15 mouse cellular contexts compared by ENCODE assay signal in the genomic region with DNA sequence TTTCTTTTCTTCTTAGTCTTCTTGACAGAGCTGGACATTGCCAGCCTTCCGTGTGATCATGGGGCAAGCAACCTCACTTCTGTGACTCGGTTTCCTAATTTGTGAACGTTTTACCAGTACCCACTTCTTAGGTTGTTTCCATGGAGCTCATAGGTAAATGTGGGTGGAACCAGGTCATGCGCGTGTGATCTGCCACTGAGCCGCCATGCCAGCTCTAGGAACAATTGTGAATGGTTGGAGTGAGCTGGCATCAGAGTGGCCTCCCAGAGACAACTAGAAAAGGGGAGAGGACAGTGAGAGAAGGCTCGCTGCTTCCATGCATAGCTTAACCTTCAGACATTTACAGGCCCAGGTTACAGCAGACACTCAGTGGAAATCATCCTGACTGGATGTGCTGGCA. TPM values are rescaled to one million over a fixed set of nuclear protein-coding genes. Genes with fewer than 3 reads are reported as not detected.
DNase-seq lines count a peak whose midpoint lies in the region; ATAC-seq and TF ChIP-seq lines count a peak whose summit lies in the region.
"Had no signal": no experiment of that assay in that cellular context is flagged by ENCODE, and none has a peak within 500 bp of the region (broad histone marks: within the 10 kb centered on the region; RNA-seq: fewer than 3 reads in every experiment).

No protein-coding gene starts in this region.

- no peak for TF ChIP-seq CTCF in gastrocnemius, adult 2 months (IDR thresholded peaks at IDR 0.05)
- no peak for TF ChIP-seq CTCF in hindbrain, postnatal 0 days (IDR thresholded peaks at IDR 0.05; ENCODE audit: low read depth)
- no peak for TF ChIP-seq CTCF in stomach, postnatal 0 days (IDR thresholded peaks at IDR 0.05; ENCODE audit: low read depth)

- H3K36me3 ChIP-seq in hindbrain, postnatal 0 days (ENCODE audit: insufficient read depth, low read length), result no peaks in the 10 kb centered on the region
- no peaks in the 10 kb centered on the region for H3K36me3 ChIP-seq in hindbrain, embryonic 12.5 days
- 0 out of 2 replicates have a peak, but pooled peaks cover 4% of the 10 kb centered on the region for H3K36me3 ChIP-seq in stomach, embryonic 15.5 days
- H3K36me3 ChIP-seq in stomach, postnatal 0 days (ENCODE audit: control insufficient read depth, insufficient read depth, low read length), result 0 out of 2 replicates have a peak, but pooled peaks cover 3% of the 10 kb centered on the region
- H3K36me3 ChIP-seq: neural tube, embryonic 12.5 days had no signal

- peak overlapping the region; percentile 60 for H3K27ac ChIP-seq in gastrocnemius, adult 2 months
- peak overlapping the region; percentile 26; the same call in 1 of the 2 replicates for H3K27ac ChIP-seq in hindbrain, postnatal 0 days
- no peak overlapping the region for H3K27ac ChIP-seq in hindbrain, embryonic 12.5 days
- H3K27ac ChIP-seq in stomach, embryonic 15.5 days, result peak overlapping the region; percentile 5; the same call in 1 of the 2 replicates
- H3K27ac ChIP-seq in stomach, postnatal 0 days (replicated peaks), result no peak overlapping the region; the same call in 1 of the 2 replicates
- H3K27ac ChIP-seq: left cerebral cortex, adult 2 months; neural tube, embryonic 12.5 days had no signal

- 54% methylated on average over 7 of the region's 7 CpGs for WGBS in hindbrain, postnatal 0 days
- 78% methylated on average over 7 of the region's 7 CpGs for WGBS in hindbrain, embryonic 12.5 days
- WGBS in stomach, embryonic 15.5 days, result 91% methylated on average over 7 of the region's 7 CpGs
- 83% methylated on average over 7 of the region's 7 CpGs for WGBS in stomach, postnatal 0 days

- intact Hi-C loops in gastrocnemius, adult 2 months (cut with DNase I), result no loop called here

- DNase-seq in gastrocnemius, adult 2 months, result no peak
- no peak for DNase-seq in gastrocnemius, adult 8-10 months (ENCODE audit: low spot score in 2 of 2)
- DNase-seq in hindbrain, postnatal 0 days (ENCODE audit: low spot score), result no peak
- no peak for DNase-seq in stomach, postnatal 0 days (ENCODE audit: low spot score)
- no peak for DNase-seq in right cerebral cortex, postnatal 4 days
- DNase-seq in embryo, embryonic 10.5 days (ENCODE audit: low spot score), result no peak
- DNase-seq: B cell, adult 2 months; cerebellum, adult 9-10 months; right cerebral cortex, adult 18-20 months had no signal

- no peak for TF ChIP-seq EP300 in stomach, postnatal 0 days (optimal IDR thresholded peaks at IDR 0.05)

- no peaks in the 10 kb centered on the region for H3K27me3 ChIP-seq in hindbrain, postnatal 0 days (ENCODE audit: insufficient read depth, low read length)
- no peaks in the 10 kb centered on the region for H3K27me3 ChIP-seq in hindbrain, embryonic 12.5 days
- H3K27me3 ChIP-seq in stomach, embryonic 15.5 days (replicated peaks), result no peaks in the 10 kb centered on the region
- H3K27me3 ChIP-seq in stomach, postnatal 0 days (ENCODE audit: control insufficient read depth, insufficient read depth, low read length), result no peaks in the 10 kb centered on the region
- H3K27me3 ChIP-seq: neural tube, embryonic 12.5 days had no signal

- no peaks in the 10 kb centered on the region for H3K9me3 ChIP-seq in hindbrain, postnatal 0 days (ENCODE audit: low read length)
- no peaks in the 10 kb centered on the region for H3K9me3 ChIP-seq in hindbrain, embryonic 12.5 days (replicated peaks)
- H3K9me3 ChIP-seq in stomach, embryonic 15.5 days, result no peaks in the 10 kb centered on the region
- no peaks in the 10 kb centered on the region for H3K9me3 ChIP-seq in stomach, postnatal 0 days (ENCODE audit: control insufficient read depth, low read length)
- H3K9me3 ChIP-seq: G1E; neural tube, embryonic 12.5 days had no signal

- no peak for ATAC-seq in hindbrain, postnatal 0 days
- ATAC-seq in hindbrain, embryonic 12.5 days (ENCODE audit: low FRiP score), result no peak
- ATAC-seq in stomach, embryonic 15.5 days (ENCODE audit: insufficient read depth, low FRiP score, low read depth), result no peak
- no peak for ATAC-seq in stomach, postnatal 0 days (ENCODE audit: low FRiP score, low TSS enrichment)
- ATAC-seq: activated CD4-positive, CD25-positive, alpha-beta regulatory T cell, adult 4 months had no signal

- no peaks in the 10 kb centered on the region for H3K4me1 ChIP-seq in hindbrain, postnatal 0 days (ENCODE audit: insufficient read depth, low read length)
- H3K4me1 ChIP-seq in hindbrain, embryonic 12.5 days, result peaks cover 4% of the 10 kb centered on the region; the same call in 1 of the 2 replicates
- H3K4me1 ChIP-seq in stomach, embryonic 15.5 days, result peaks cover 3% of the 10 kb centered on the region; the same call in 1 of the 2 replicates
- no peaks in the 10 kb centered on the region for H3K4me1 ChIP-seq in stomach, postnatal 0 days (replicated peaks; ENCODE audit: control insufficient read depth, insufficient read depth)
- H3K4me1 ChIP-seq: neural tube, embryonic 12.5 days had no signal

- 0 out of 2 replicates have a peak overlapping the region, but pooled peaks have one; percentile 3 for H3K4me3 ChIP-seq in gastrocnemius, adult 2 months
- no peak overlapping the region for H3K4me3 ChIP-seq in hindbrain, postnatal 0 days (ENCODE audit: low read length)
- H3K4me3 ChIP-seq in hindbrain, embryonic 12.5 days, result no peak overlapping the region
- H3K4me3 ChIP-seq in stomach, embryonic 15.5 days (replicated peaks), result no peak overlapping the region
- no peak overlapping the region for H3K4me3 ChIP-seq in stomach, postnatal 0 days (ENCODE audit: low read depth, low read length)
- H3K4me3 ChIP-seq: left cerebral cortex, adult 2 months; neural tube, embryonic 12.5 days had no signal

- H3K4me2 ChIP-seq in hindbrain, postnatal 0 days (ENCODE audit: low read depth, low read length), result no peak overlapping the region
- H3K4me2 ChIP-seq in hindbrain, embryonic 12.5 days (replicated peaks), result no peak overlapping the region
- no peak overlapping the region for H3K4me2 ChIP-seq in stomach, embryonic 15.5 days
- H3K4me2 ChIP-seq in stomach, postnatal 0 days (replicated peaks; ENCODE audit: low read depth), result no peak overlapping the region
- H3K4me2 ChIP-seq: neural tube, embryonic 12.5 days had no signal

- H3K9ac ChIP-seq in hindbrain, postnatal 0 days (replicated peaks; ENCODE audit: low read length), result no peak overlapping the region
- no peak overlapping the region for H3K9ac ChIP-seq in hindbrain, embryonic 12.5 days
- H3K9ac ChIP-seq in stomach, embryonic 15.5 days, result no peak overlapping the region
- H3K9ac ChIP-seq in stomach, postnatal 0 days (ENCODE audit: low read length), result no peak overlapping the region
- H3K9ac ChIP-seq: neural tube, embryonic 12.5 days had no signal

RNA-seq across cellular contexts. Expression of gene Eng, which starts 21.8 kb away (rescaled TPM):
- 10 to 100 TPM; 26.5 to 38.8 TPM for total RNA-seq in gastrocnemius, adult 2 months (2021)
- 10 to 100 TPM; 17.4 to 26.6 (median 20.5) TPM for total RNA-seq in gastrocnemius, adult 8-10 months (2022)
- 23.7 and 24.1 TPM in 2 replicates for total RNA-seq in hindbrain, postnatal 0 days (2014; rRNA removed)
- 23.7 and 23.8 TPM in 2 replicates for polyA plus RNA-seq in hindbrain, postnatal 0 days (2015; fragmentation: Nextera tagmentation; extraction: Ambion mirVana)
- 31.6 and 32.1 TPM in 2 replicates for polyA plus RNA-seq in hindbrain, embryonic 12.5 days (2016; fragmentation: Nextera tagmentation; extraction: Ambion mirVana)
- 59.6 and 65.3 TPM in 2 replicates for polyA plus RNA-seq in stomach, embryonic 15.5 days (2015; fragmentation: Nextera tagmentation; extraction: Ambion mirVana)
- polyA plus RNA-seq in stomach, postnatal 0 days (2015; fragmentation: Nextera tagmentation; extraction: Ambion mirVana), result 23.0 and 23.3 TPM in 2 replicates
- polyA plus RNA-seq: activated CD4-positive, CD25-positive, alpha-beta regulatory T cell, adult 4 months had no signal

RNA-seq across cellular contexts. Expression of gene Fpgs, which starts 35.8 kb away (rescaled TPM):
- total RNA-seq in gastrocnemius, adult 2 months (2021), result 1 to 10 TPM; 5.9 to 6.9 TPM
- 1 to 10 TPM; 4.2 to 5.8 (median 4.7) TPM for total RNA-seq in gastrocnemius, adult 8-10 months (2022)
- 23.1 and 32.6 TPM in 2 replicates for total RNA-seq in hindbrain, postnatal 0 days (2014; rRNA removed)
- 22.8 and 23.4 TPM in 2 replicates for polyA plus RNA-seq in hindbrain, postnatal 0 days (2015; fragmentation: Nextera tagmentation; extraction: Ambion mirVana)
- polyA plus RNA-seq in hindbrain, embryonic 12.5 days (2016; fragmentation: Nextera tagmentation; extraction: Ambion mirVana), result 19.5 and 20.1 TPM in 2 replicates
- 33.8 and 34.1 TPM in 2 replicates for polyA plus RNA-seq in stomach, embryonic 15.5 days (2015; fragmentation: Nextera tagmentation; extraction: Ambion mirVana)
- 15.1 and 17.3 TPM in 2 replicates for polyA plus RNA-seq in stomach, postnatal 0 days (2015; fragmentation: Nextera tagmentation; extraction: Ambion mirVana)

RNA-seq across cellular contexts. Expression of gene Cdk9, which starts 44.7 kb away (rescaled TPM):
- total RNA-seq in gastrocnemius, adult 2 months (2021), result 10 to 100 TPM; 20.2 to 22.0 TPM
- 10 to 100 TPM; 17.0 to 22.2 (median 20.8) TPM for total RNA-seq in gastrocnemius, adult 8-10 months (2022)
- 108 and 116 TPM in 2 replicates for total RNA-seq in hindbrain, postnatal 0 days (2014; rRNA removed)
- polyA plus RNA-seq in hindbrain, postnatal 0 days (2015; fragmentation: Nextera tagmentation; extraction: Ambion mirVana), result 61.1 and 65.3 TPM in 2 replicates
- 99.0 and 101 TPM in 2 replicates for polyA plus RNA-seq in hindbrain, embryonic 12.5 days (2016; fragmentation: Nextera tagmentation; extraction: Ambion mirVana)
- polyA plus RNA-seq in stomach, embryonic 15.5 days (2015; fragmentation: Nextera tagmentation; extraction: Ambion mirVana), result 89.8 and 91.4 TPM in 2 replicates
- 55.8 and 57.8 TPM in 2 replicates for polyA plus RNA-seq in stomach, postnatal 0 days (2015; fragmentation: Nextera tagmentation; extraction: Ambion mirVana)

RNA-seq across cellular contexts. Expression of gene Ak1, which starts 46.6 kb away (rescaled TPM):
- total RNA-seq in gastrocnemius, adult 2 months (2021), result 1,000 to 10,000 TPM; 1,555 to 1,869 TPM
- total RNA-seq in gastrocnemius, adult 8-10 months (2022), result 1,000 to 10,000 TPM; 1,455 to 1,877 (median 1,746) TPM
- 89.8 and 92.2 TPM in 2 replicates for total RNA-seq in hindbrain, postnatal 0 days (2014; rRNA removed)
- 103 and 106 TPM in 2 replicates for polyA plus RNA-seq in hindbrain, postnatal 0 days (2015; fragmentation: Nextera tagmentation; extraction: Ambion mirVana)
- 40.4 and 43.2 TPM in 2 replicates for polyA plus RNA-seq in hindbrain, embryonic 12.5 days (2016; fragmentation: Nextera tagmentation; extraction: Ambion mirVana)
- 21.8 and 22.1 TPM in 2 replicates for polyA plus RNA-seq in stomach, embryonic 15.5 days (2015; fragmentation: Nextera tagmentation; extraction: Ambion mirVana)
- 21.8 and 26.1 TPM in 2 replicates for polyA plus RNA-seq in stomach, postnatal 0 days (2015; fragmentation: Nextera tagmentation; extraction: Ambion mirVana)

RNA-seq across cellular contexts. Expression of gene Sh2d3c, which starts 52.7 kb away (rescaled TPM):
- 10 to 100 TPM in 1 of 2 experiments, 1 to 10 TPM in 1; 4.4 to 12.0 TPM for total RNA-seq in gastrocnemius, adult 2 months (2021)
- total RNA-seq in gastrocnemius, adult 8-10 months (2022), result 1 to 10 TPM; 3.3 to 6.6 (median 6.1) TPM
- 43.8 and 56.9 TPM in 2 replicates for total RNA-seq in hindbrain, postnatal 0 days (2014; rRNA removed)
- polyA plus RNA-seq in hindbrain, postnatal 0 days (2015; fragmentation: Nextera tagmentation; extraction: Ambion mirVana), result 49.5 and 52.8 TPM in 2 replicates
- polyA plus RNA-seq in hindbrain, embryonic 12.5 days (2016; fragmentation: Nextera tagmentation; extraction: Ambion mirVana), result 33.5 and 34.8 TPM in 2 replicates
- polyA plus RNA-seq in stomach, embryonic 15.5 days (2015; fragmentation: Nextera tagmentation; extraction: Ambion mirVana), result 26.2 and 28.6 TPM in 2 replicates
- 7.7 and 8.4 TPM in 2 replicates for polyA plus RNA-seq in stomach, postnatal 0 days (2015; fragmentation: Nextera tagmentation; extraction: Ambion mirVana)

Comparison
In these comparisons a context has a peak if more than half of its experiments do, and no peak if none do; other contexts are left out.
1. H3K27ac ChIP-seq: peak in gastrocnemius, adult 2 months (single experiment), hindbrain, postnatal 0 days (single experiment) and stomach, embryonic 15.5 days (single experiment); none in hindbrain, embryonic 12.5 days (single experiment) and stomach, postnatal 0 days (single experiment).